Mouse (Mus musculus): Measurements from ENCODE around the gene Cic. TPM values are rescaled to one million over a fixed set of nuclear protein-coding genes. Genes with fewer than 3 reads are reported as not detected.

Gene Cic
- polyA plus RNA-seq, 1 experiment: 124 TPM

DNA sequence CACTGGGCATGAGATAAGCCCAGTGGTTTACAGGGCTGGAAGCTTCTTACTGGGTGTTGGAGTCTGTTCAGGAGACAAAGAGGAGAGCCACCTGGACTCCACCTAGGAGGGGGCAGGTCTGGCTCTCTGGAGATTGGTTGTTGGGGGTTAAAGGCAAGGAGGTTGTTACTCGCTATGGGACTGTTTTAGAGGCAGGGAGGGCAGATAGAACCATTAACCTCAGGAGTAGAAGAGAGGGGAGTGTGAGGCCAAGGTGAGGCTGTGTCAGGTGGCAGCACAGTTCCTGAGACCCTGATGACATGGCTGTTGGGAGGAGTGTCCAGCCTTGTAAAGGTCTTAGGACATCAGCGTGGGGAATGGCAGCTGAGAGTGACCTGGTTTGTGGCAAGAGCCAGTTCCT, 16.7 kb downstream of the Cic start:
- no peak for TF ChIP-seq CTCF (IDR thresholded peaks at IDR 0.05; ENCODE audit: borderline replicate concordance, insufficient read depth, low read depth, low read length)
- TF ChIP-seq POLR2A (IDR thresholded peaks at IDR 0.05; ENCODE audit: borderline replicate concordance, insufficient read depth, low read length): no peak
- Histone ChIP-seq H3K27ac (ENCODE audit: insufficient read depth, low read length) (peak overlapping the region; percentile 18), H3K27me3 (ENCODE audit: control insufficient read depth, insufficient read depth, low read length) (no peaks in the 10 kb centered on the region), H3K4me3 (replicated peaks; ENCODE audit: insufficient read depth, low read depth, low read length) (peak overlapping the region; percentile 96), H3K4me1 (ENCODE audit: control insufficient read depth, insufficient read depth, low read length) (peaks cover 29% of the 10 kb centered on the region)
- peak in 1 of 2 experiments; percentile 29 for DNase-seq
- 13% methylated on average over 2 of the region's 2 CpGs for WGBS

DNA sequence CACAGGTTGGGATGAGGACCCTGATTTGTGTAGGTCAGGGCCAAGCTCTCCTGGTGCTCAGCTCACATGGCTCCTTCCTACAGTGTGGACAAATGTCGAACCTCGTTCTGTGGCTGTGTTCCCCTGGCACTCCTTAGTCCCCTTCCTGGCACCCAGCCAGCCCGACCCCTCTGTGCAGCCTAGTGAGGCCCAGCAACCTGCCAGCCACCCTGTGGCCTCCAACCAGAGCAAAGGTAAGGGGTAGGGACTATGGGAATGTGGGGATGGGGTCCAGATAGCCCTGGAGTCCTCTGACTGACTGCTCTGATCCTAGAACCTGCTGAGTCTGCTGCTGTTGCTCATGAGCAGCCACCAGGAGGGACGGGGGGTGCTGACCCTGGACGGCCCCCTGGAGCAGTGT, 17.3 kb downstream of the Cic start:
- peaks cover 29% of the 10 kb centered on the region for H3K4me1 ChIP-seq (ENCODE audit: control insufficient read depth, insufficient read depth, low read length)
- H3K4me3 ChIP-seq (replicated peaks; ENCODE audit: insufficient read depth, low read depth, low read length): no peak overlapping the region
- DNase-seq: peak; percentile 48 to 50
- TF ChIP-seq CTCF (IDR thresholded peaks at IDR 0.05; ENCODE audit: borderline replicate concordance, insufficient read depth, low read depth, low read length) (no peak), POLR2A (IDR thresholded peaks at IDR 0.05; ENCODE audit: borderline replicate concordance, insufficient read depth, low read length) (no peak)
- H3K27me3 ChIP-seq (ENCODE audit: control insufficient read depth, insufficient read depth, low read length): no peaks in the 10 kb centered on the region
- 30% methylated on average over 5 of the region's 5 CpGs for WGBS
- peak overlapping the region; percentile 31 for H3K27ac ChIP-seq (ENCODE audit: insufficient read depth, low read length)

DNA sequence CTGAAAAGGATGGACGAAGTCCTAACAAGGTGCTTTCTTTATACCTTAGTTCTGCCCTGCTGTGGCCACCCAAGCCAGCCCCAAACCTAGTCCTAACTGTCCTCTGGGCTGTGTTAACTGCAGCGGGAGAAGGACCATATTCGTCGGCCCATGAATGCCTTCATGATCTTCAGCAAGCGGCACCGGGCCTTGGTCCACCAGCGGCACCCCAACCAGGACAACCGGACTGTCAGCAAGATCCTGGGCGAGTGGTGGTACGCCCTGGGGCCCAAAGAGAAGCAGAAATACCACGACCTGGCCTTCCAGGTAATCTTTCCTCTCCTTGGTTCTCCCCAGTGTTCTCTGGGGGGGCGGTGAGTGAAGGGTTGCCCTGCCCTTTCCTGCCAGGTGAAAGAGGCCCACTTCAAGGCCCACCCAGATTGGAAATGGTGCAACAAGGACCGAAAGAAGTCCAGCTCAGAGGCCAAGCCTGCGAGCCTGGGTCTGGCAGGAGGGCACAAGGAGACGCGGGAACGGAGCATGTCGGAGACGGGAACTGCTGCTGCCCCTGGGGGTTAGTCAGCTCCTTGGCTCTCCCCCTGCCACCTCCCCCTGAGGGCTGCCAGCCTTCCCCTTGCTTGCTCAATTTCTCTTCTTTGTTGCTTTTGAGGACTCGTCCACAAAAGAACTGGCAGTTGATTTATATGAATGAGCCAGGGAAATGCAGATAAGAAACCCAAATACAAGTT, 18.2 kb downstream of the Cic start:
- Histone ChIP-seq H3K27ac (ENCODE audit: insufficient read depth, low read length) (no peak overlapping the region), H3K27me3 (ENCODE audit: control insufficient read depth, insufficient read depth, low read length) (no peaks in the 10 kb centered on the region), H3K4me3 (replicated peaks; ENCODE audit: insufficient read depth, low read depth, low read length) (no peak overlapping the region), H3K4me1 (ENCODE audit: control insufficient read depth, insufficient read depth, low read length) (peaks cover 21% of the 10 kb centered on the region)
- WGBS: 79% methylated on average over 20 of the region's 20 CpGs
- DNase-seq: no peak
- TF ChIP-seq CTCF (IDR thresholded peaks at IDR 0.05; ENCODE audit: borderline replicate concordance, insufficient read depth, low read depth, low read length): no peak
- TF ChIP-seq POLR2A (IDR thresholded peaks at IDR 0.05; ENCODE audit: borderline replicate concordance, insufficient read depth, low read length): no peak

DNA sequence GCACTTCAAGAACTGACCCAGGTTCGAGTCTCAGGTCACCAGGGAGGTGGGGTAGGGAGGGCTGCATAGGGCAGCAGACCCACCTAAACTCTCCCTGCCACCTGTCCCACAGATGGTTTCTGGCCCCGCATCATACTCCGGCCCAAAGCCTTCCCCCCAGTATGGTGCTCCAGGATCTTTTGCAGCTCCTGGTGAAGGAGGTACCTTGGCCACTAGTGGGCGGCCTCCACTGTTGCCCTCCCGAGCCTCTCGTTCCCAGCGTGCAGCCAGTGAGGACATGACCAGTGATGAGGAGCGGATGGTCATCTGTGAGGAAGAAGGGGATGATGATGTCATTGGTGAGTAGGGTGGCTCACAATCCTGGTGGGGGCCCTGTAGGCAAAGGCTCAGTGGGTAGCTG, 19.5 kb downstream of the Cic start:
- Histone ChIP-seq H3K4me3 (replicated peaks; ENCODE audit: insufficient read depth, low read depth, low read length) (no peak overlapping the region), H3K27me3 (ENCODE audit: control insufficient read depth, insufficient read depth, low read length) (no peaks in the 10 kb centered on the region), H3K4me1 (ENCODE audit: control insufficient read depth, insufficient read depth, low read length) (peaks cover 15% of the 10 kb centered on the region), H3K27ac (ENCODE audit: insufficient read depth, low read length) (no peak overlapping the region)
- DNase-seq: no peak
- 66% methylated on average over 8 of the region's 8 CpGs for WGBS
- no peak for TF ChIP-seq CTCF (IDR thresholded peaks at IDR 0.05; ENCODE audit: borderline replicate concordance, insufficient read depth, low read depth, low read length)
- TF ChIP-seq POLR2A (IDR thresholded peaks at IDR 0.05; ENCODE audit: borderline replicate concordance, insufficient read depth, low read length): no peak

DNA sequence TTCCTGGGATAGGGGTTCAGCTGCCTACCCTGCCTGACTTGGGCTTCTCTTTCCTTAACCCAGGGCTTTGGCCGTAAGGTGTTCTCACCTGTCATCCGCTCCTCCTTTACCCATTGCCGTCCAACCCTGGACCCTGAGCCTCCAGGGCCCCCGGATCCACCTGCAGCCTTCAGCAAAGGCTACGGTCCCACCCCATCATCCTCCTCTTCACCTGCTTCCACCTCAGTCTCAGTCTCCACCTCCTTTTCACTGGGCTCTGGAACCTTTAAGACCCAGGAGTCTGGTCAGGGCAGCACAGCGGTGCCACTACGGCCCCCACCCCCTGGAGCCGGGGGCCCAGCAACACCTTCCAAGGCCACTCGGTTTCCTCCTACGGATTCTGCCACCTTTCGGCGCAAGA, 20.5 kb downstream of the Cic start:
- H3K4me3 ChIP-seq (replicated peaks; ENCODE audit: insufficient read depth, low read depth, low read length): no peak overlapping the region
- no peak for DNase-seq
- WGBS: 93% methylated on average over 12 of the region's 12 CpGs
- TF ChIP-seq CTCF (IDR thresholded peaks at IDR 0.05; ENCODE audit: borderline replicate concordance, insufficient read depth, low read depth, low read length): no peak
- TF ChIP-seq POLR2A (IDR thresholded peaks at IDR 0.05; ENCODE audit: borderline replicate concordance, insufficient read depth, low read length): no peak
- H3K27ac ChIP-seq (ENCODE audit: insufficient read depth, low read length): no peak overlapping the region
- peaks cover 15% of the 10 kb centered on the region for H3K4me1 ChIP-seq (ENCODE audit: control insufficient read depth, insufficient read depth, low read length)
- H3K27me3 ChIP-seq (ENCODE audit: control insufficient read depth, insufficient read depth, low read length): no peaks in the 10 kb centered on the region

DNA sequence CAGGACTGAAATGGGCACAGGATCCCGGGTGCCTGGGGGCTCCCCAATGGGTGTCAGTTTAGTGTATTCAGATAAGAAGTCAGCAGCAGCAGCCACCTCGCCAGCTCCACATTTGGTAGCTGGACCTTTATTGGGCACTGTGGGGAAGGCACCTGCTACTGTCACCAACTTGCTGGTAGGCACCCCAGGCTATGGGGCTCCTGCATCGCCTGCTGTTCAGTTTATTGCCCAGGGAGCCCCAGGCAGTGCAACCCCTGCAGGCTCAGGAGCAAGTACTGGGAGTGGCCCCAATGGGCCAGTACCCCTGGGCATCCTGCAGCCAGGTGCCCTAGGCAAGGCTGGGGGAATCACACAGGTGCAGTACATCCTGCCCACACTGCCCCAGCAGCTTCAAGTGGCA, 21.2 kb downstream of the Cic start:
- no peak for TF ChIP-seq POLR2A (IDR thresholded peaks at IDR 0.05; ENCODE audit: borderline replicate concordance, insufficient read depth, low read length)
- TF ChIP-seq CTCF (IDR thresholded peaks at IDR 0.05; ENCODE audit: borderline replicate concordance, insufficient read depth, low read depth, low read length): no peak
- no peak overlapping the region for H3K4me3 ChIP-seq (replicated peaks; ENCODE audit: insufficient read depth, low read depth, low read length)
- no peak for DNase-seq
- no peak overlapping the region for H3K27ac ChIP-seq (ENCODE audit: insufficient read depth, low read length)
- H3K27me3 ChIP-seq (ENCODE audit: control insufficient read depth, insufficient read depth, low read length): no peaks in the 10 kb centered on the region
- peaks cover 12% of the 10 kb centered on the region for H3K4me1 ChIP-seq (ENCODE audit: control insufficient read depth, insufficient read depth, low read length)
- WGBS: 85% methylated on average over 3 of the region's 3 CpGs

DNA sequence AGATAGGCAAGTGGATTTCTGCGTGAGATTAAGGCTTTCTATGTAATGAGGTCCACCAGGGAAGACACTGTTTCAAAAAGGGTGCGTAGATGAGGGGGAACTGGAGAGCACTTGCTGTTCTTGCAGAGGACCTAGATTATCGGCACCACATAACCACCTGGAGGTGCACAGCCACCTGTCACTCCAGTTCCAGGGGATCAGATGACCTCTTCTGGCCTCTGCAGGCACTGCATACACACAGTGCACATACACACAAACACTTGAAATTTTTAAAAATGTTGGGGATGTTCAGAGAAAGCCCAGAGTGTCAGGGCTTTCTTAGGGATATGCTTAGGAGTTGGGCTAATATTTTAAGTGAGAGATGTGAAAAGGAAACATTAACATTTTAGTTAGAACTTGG, 22.4 kb downstream of the Cic start:
- no peak overlapping the region for H3K4me3 ChIP-seq (replicated peaks; ENCODE audit: insufficient read depth, low read depth, low read length)
- no peaks in the 10 kb centered on the region for H3K27me3 ChIP-seq (ENCODE audit: control insufficient read depth, insufficient read depth, low read length)
- WGBS: 88% methylated on average over 3 of the region's 3 CpGs
- H3K4me1 ChIP-seq (ENCODE audit: control insufficient read depth, insufficient read depth, low read length): peaks cover 4% of the 10 kb centered on the region; the same call in 1 of the 2 replicates
- DNase-seq: no peak
- H3K27ac ChIP-seq (ENCODE audit: insufficient read depth, low read length): no peak overlapping the region
- no peak for TF ChIP-seq POLR2A (IDR thresholded peaks at IDR 0.05; ENCODE audit: borderline replicate concordance, insufficient read depth, low read length)
- TF ChIP-seq CTCF (IDR thresholded peaks at IDR 0.05; ENCODE audit: borderline replicate concordance, insufficient read depth, low read depth, low read length): 0 out of 2 replicates have a peak, but pooled peaks have one; percentile 1

DNA sequence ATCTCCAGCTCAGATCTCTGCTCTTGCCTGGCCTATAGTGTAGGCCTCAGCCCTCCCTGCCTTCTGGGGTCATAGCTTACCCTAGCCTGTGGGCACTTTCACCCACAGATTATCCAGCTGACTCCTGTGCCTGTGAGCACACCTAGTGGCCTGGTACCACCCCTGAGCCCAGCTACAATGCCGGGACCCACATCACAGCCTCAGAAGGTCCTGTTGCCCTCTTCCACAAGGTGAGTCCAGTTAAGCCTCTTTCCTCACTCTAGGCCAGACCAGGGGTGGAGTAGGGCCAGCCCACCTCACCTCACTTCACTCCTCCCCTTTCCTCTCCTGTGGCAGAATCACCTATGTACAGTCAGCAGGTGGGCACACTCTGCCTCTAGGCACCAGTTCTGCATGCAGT, 23.0 kb downstream of the Cic start:
- H3K27me3 ChIP-seq (ENCODE audit: control insufficient read depth, insufficient read depth, low read length): no peaks in the 10 kb centered on the region
- no peaks in the 10 kb centered on the region; the same call in 1 of the 2 replicates for H3K4me1 ChIP-seq (ENCODE audit: control insufficient read depth, insufficient read depth, low read length)
- no peak for TF ChIP-seq CTCF (IDR thresholded peaks at IDR 0.05; ENCODE audit: borderline replicate concordance, insufficient read depth, low read depth, low read length)
- no peak for TF ChIP-seq POLR2A (IDR thresholded peaks at IDR 0.05; ENCODE audit: borderline replicate concordance, insufficient read depth, low read length)
- no peak overlapping the region for H3K4me3 ChIP-seq (replicated peaks; ENCODE audit: insufficient read depth, low read depth, low read length)
- DNase-seq: no peak
- 100% methylated on average over 1 of the region's 1 CpGs for WGBS
- no peak overlapping the region for H3K27ac ChIP-seq (ENCODE audit: insufficient read depth, low read length)

Measured in cerebellum, adult 2 months (tissue).